Mouse (Mus musculus): ENCODE data around the gene Nxn. TPM values are rescaled to one million over a fixed set of nuclear protein-coding genes. Genes with fewer than 3 reads are reported as not detected.

The Nxn gene
- polyA plus RNA-seq, 1 experiment from 2014 or later: 14.9 TPM

GRCm38 (mm10) chr11:76322939-76323338 is 76.0 kb downstream of the Nxn start:
- H3K4me3 ChIP-seq (ENCODE audit: low read depth, low read length): no peak overlapping the region
- H3K36me3 ChIP-seq (ENCODE audit: control insufficient read depth, insufficient read depth): no peaks in the 10 kb centered on the region
- H3K27me3 ChIP-seq (replicated peaks; ENCODE audit: control insufficient read depth, insufficient read depth, low read length): no peaks in the 10 kb centered on the region
- H3K9me3 ChIP-seq (ENCODE audit: control insufficient read depth): no peaks in the 10 kb centered on the region
- no peak overlapping the region for H3K4me2 ChIP-seq (replicated peaks; ENCODE audit: low read depth)
- no peak for ATAC-seq
- H3K4me1 ChIP-seq (replicated peaks; ENCODE audit: control insufficient read depth, insufficient read depth, low read length): no peaks in the 10 kb centered on the region
- TF ChIP-seq CTCF (IDR thresholded peaks at IDR 0.05; ENCODE audit: low read depth): no peak
- no peak overlapping the region for H3K27ac ChIP-seq (ENCODE audit: low read depth, low read length)
- H3K9ac ChIP-seq (ENCODE audit: low read depth, low read length): no peak overlapping the region
- 76% methylated on average over 5 of the region's 5 CpGs for WGBS

- Histone ChIP-seq H3K9me3 (ENCODE audit: control insufficient read depth) (no peaks in the 10 kb centered on the region), H3K4me2 (replicated peaks; ENCODE audit: low read depth) (no peak overlapping the region), H3K36me3 (ENCODE audit: control insufficient read depth, insufficient read depth) (no peaks in the 10 kb centered on the region), H3K27me3 (replicated peaks; ENCODE audit: control insufficient read depth, insufficient read depth, low read length) (no peaks in the 10 kb centered on the region), H3K27ac (ENCODE audit: low read depth, low read length) (no peak overlapping the region), H3K4me3 (ENCODE audit: low read depth, low read length) (no peak overlapping the region), H3K4me1 (replicated peaks; ENCODE audit: control insufficient read depth, insufficient read depth, low read length) (no peaks in the 10 kb centered on the region), H3K9ac (ENCODE audit: low read depth, low read length) (no peak overlapping the region)
- ATAC-seq: no peak
- WGBS: 88% methylated on average over 1 of the region's 1 CpGs
- TF ChIP-seq CTCF (IDR thresholded peaks at IDR 0.05; ENCODE audit: low read depth): no peak
Observed at GRCm38 (mm10) chr11:76322081-76322480, 76.9 kb downstream of the Nxn start.

DNA sequence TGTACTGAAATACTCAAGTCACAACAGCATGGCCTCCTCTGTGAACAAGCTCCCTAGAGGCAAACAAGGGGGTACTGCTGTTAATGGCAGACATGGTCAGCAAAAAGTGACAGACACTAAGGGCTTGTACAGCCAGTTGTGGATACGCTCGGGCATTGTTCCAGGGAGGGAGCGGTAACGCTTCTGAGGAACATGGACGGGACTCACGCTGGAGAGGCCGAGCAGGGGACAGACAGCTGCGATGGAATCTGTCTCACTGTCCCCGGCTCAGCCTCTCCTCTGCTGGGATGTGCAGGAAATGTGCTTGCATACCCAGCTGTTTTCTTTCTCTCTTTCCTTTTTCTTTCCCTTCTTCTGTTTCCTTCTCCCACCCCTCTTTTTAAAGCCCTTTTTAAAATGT is 78.5 kb downstream of the Nxn start:
- no peaks in the 10 kb centered on the region for H3K36me3 ChIP-seq (ENCODE audit: control insufficient read depth, insufficient read depth)
- H3K27me3 ChIP-seq (replicated peaks; ENCODE audit: control insufficient read depth, insufficient read depth, low read length): no peaks in the 10 kb centered on the region
- no peak for TF ChIP-seq CTCF (IDR thresholded peaks at IDR 0.05; ENCODE audit: low read depth)
- no peak overlapping the region for H3K9ac ChIP-seq (ENCODE audit: low read depth, low read length)
- 78% methylated on average over 9 of the region's 9 CpGs for WGBS
- no peak overlapping the region for H3K4me2 ChIP-seq (replicated peaks; ENCODE audit: low read depth)
- no peaks in the 10 kb centered on the region for H3K9me3 ChIP-seq (ENCODE audit: control insufficient read depth)
- H3K27ac ChIP-seq (ENCODE audit: low read depth, low read length): no peak overlapping the region
- no peaks in the 10 kb centered on the region for H3K4me1 ChIP-seq (replicated peaks; ENCODE audit: control insufficient read depth, insufficient read depth, low read length)
- H3K4me3 ChIP-seq (ENCODE audit: low read depth, low read length): no peak overlapping the region
- no peak for ATAC-seq

GRCm38 (mm10) chr11:76319714-76320435 is 79.1 kb downstream of the Nxn start:
- 80% methylated on average over 9 of the region's 9 CpGs for WGBS
- Histone ChIP-seq H3K4me1 (replicated peaks; ENCODE audit: control insufficient read depth, insufficient read depth, low read length) (no peaks in the 10 kb centered on the region), H3K4me3 (ENCODE audit: low read depth, low read length) (no peak overlapping the region), H3K9ac (ENCODE audit: low read depth, low read length) (no peak overlapping the region), H3K36me3 (ENCODE audit: control insufficient read depth, insufficient read depth) (no peaks in the 10 kb centered on the region), H3K27me3 (replicated peaks; ENCODE audit: control insufficient read depth, insufficient read depth, low read length) (no peaks in the 10 kb centered on the region), H3K4me2 (replicated peaks; ENCODE audit: low read depth) (no peak overlapping the region), H3K27ac (ENCODE audit: low read depth, low read length) (no peak overlapping the region), H3K9me3 (ENCODE audit: control insufficient read depth) (no peaks in the 10 kb centered on the region)
- no peak for ATAC-seq
- no peak for TF ChIP-seq CTCF (IDR thresholded peaks at IDR 0.05; ENCODE audit: low read depth)

- Histone ChIP-seq H3K27me3 (replicated peaks; ENCODE audit: control insufficient read depth, insufficient read depth, low read length) (no peaks in the 10 kb centered on the region), H3K27ac (ENCODE audit: low read depth, low read length) (no peak overlapping the region), H3K4me2 (replicated peaks; ENCODE audit: low read depth) (no peak overlapping the region), H3K4me1 (replicated peaks; ENCODE audit: control insufficient read depth, insufficient read depth, low read length) (no peaks in the 10 kb centered on the region), H3K4me3 (ENCODE audit: low read depth, low read length) (no peak overlapping the region), H3K36me3 (ENCODE audit: control insufficient read depth, insufficient read depth) (no peaks in the 10 kb centered on the region), H3K9me3 (ENCODE audit: control insufficient read depth) (no peaks in the 10 kb centered on the region), H3K9ac (ENCODE audit: low read depth, low read length) (no peak overlapping the region)
- no peak for ATAC-seq
- 62% methylated on average over 2 of the region's 2 CpGs for WGBS
- TF ChIP-seq CTCF (IDR thresholded peaks at IDR 0.05; ENCODE audit: low read depth): no peak
Observed at GRCm38 (mm10) chr11:76317904-76318303, 81.0 kb downstream of the Nxn start.

GRCm38 (mm10) chr11:76315785-76316444 is 83.0 kb downstream of the Nxn start:
- H3K36me3 ChIP-seq (ENCODE audit: control insufficient read depth, insufficient read depth): no peaks in the 10 kb centered on the region
- no peak for ATAC-seq
- no peak overlapping the region for H3K4me2 ChIP-seq (replicated peaks; ENCODE audit: low read depth)
- H3K27ac ChIP-seq (ENCODE audit: low read depth, low read length): no peak overlapping the region
- no peak overlapping the region for H3K4me3 ChIP-seq (ENCODE audit: low read depth, low read length)
- no peaks in the 10 kb centered on the region for H3K27me3 ChIP-seq (replicated peaks; ENCODE audit: control insufficient read depth, insufficient read depth, low read length)
- no peaks in the 10 kb centered on the region for H3K9me3 ChIP-seq (ENCODE audit: control insufficient read depth)
- H3K4me1 ChIP-seq (replicated peaks; ENCODE audit: control insufficient read depth, insufficient read depth, low read length): no peaks in the 10 kb centered on the region
- no peak overlapping the region for H3K9ac ChIP-seq (ENCODE audit: low read depth, low read length)
- WGBS: 81% methylated on average over 5 of the region's 5 CpGs
- TF ChIP-seq CTCF (IDR thresholded peaks at IDR 0.05; ENCODE audit: low read depth): no peak

Measured in intestine, postnatal 0 days (tissue).